Mouse (Mus musculus) heart, embryonic 10.5 days (tissue): Measurements from ENCODE around the gene Hmgcl. TPM values are rescaled to one million over a fixed set of nuclear protein-coding genes. Genes with fewer than 3 reads are reported as not detected.
A peak's percentile ranks its signal among the peaks of the same experiment; 100 is the strongest.
"Not testable (repeated sequence)": the region's sequence is repeated elsewhere in the genome, so short reads cannot be mapped to it uniquely, and the experiment has no call there.

Experiments
- DNase-seq: peaks from one replicate; pipeline ENCODE4 v3.0.0-alpha.2; 2017; ENCODE audit warnings: low spot score
- H3K27ac ChIP-seq: fragments of 300-500 bp; sonication (generic); 2 replicates; pipeline ENCODE4 v1.5.1; 2016; ENCODE audit warnings: mild to moderate bottlenecking
- H3K27me3 ChIP-seq: fragments of 300-500 bp; sonication (generic); 2 replicates; pipeline ENCODE4 v1.6.1; 2016; ENCODE audit warnings: mild to moderate bottlenecking; ENCODE audit not compliant: poor library complexity, insufficient read depth, severe bottlenecking
- H3K36me3 ChIP-seq: fragments of 300-500 bp; sonication (generic); 2 replicates; pipeline ENCODE4 v1.6.1; 2016; ENCODE audit warnings: mild to moderate bottlenecking, moderate library complexity
- H3K4me1 ChIP-seq: fragments of 300-500 bp; sonication (generic); 2 replicates; pipeline ENCODE4 v1.6.1; 2016; ENCODE audit warnings: mild to moderate bottlenecking
- H3K4me3 ChIP-seq: fragments of 300-500 bp; sonication (generic); 2 replicates; pipeline ENCODE4 v1.5.1; 2016; ENCODE audit warnings: mild to moderate bottlenecking, moderate library complexity
- H3K9me3 ChIP-seq: fragments of 300-500 bp; sonication (generic); 2 replicates; pipeline ENCODE4 v1.6.1; 2016; ENCODE audit warnings: mild to moderate bottlenecking, moderate library complexity
- WGBS: fragments of 180-500 bp; shearing (Covaris S2); methylation state at CpG from one replicate; pipeline ENCODE4 v1.1.7; 2016; 5-methylcytosine and 5-hydroxymethylcytosine counted together
- polyA plus RNA-seq: library from polyadenylated mRNA; unstranded; fragments of >200 nt; fragmentation: Nextera tagmentation; extraction: Ambion mirVana; gene quantifications from 2 replicates; pipeline ENCODE4 v1.2.1, GENCODE M21; 2016

Gene Hmgcl
- polyA plus RNA-seq, 1 experiment from 2014 or later, result 67.5 TPM

DNA sequence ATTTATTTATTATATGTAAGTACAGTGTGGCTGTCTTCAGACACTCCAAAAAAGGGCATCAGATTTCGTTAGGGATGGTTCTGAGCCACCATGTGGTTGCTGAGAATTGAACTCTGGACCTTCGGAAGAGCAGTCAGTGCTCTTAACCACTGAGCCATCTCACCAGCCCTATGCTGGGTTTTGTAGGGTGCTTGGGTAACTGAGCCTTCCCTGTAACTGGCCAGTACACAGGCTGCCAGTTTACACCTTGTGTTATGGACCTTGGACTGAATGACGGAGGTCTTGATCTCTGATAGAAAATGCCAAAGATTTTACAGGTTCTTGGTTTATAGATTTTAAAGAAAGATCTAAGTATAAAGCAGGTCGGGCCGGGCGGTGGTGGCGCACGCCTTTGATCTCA lies 16.0 kb upstream of the Hmgcl start:
- DNase-seq, result no peak
- no peaks in the 10 kb centered on the region for H3K27me3 ChIP-seq
- peaks cover 12% of the 10 kb centered on the region for H3K4me1 ChIP-seq
- no peaks in the 10 kb centered on the region for H3K9me3 ChIP-seq
- H3K4me3 ChIP-seq, result no peak overlapping the region
- peaks cover 36% of the 10 kb centered on the region for H3K36me3 ChIP-seq
- no peak overlapping the region for H3K27ac ChIP-seq
- 92% methylated on average over 8 of the region's 8 CpGs for WGBS

- 57% methylated on average over 5 of the region's 5 CpGs for WGBS
- Histone ChIP-seq H3K27ac (no peak overlapping the region), H3K4me3 (no peak overlapping the region), H3K36me3 (peaks cover 26% of the 10 kb centered on the region; the same call in 1 of the 2 replicates), H3K9me3 (no peaks in the 10 kb centered on the region), H3K27me3 (no peaks in the 10 kb centered on the region), H3K4me1 (peaks cover 9% of the 10 kb centered on the region; the same call in 1 of the 2 replicates)
- no peak for DNase-seq
These were observed 14.4 kb upstream of the Hmgcl start for GRCm38 (mm10) chr4:135931832-135932231.

- no peaks in the 10 kb centered on the region for H3K27me3 ChIP-seq
- WGBS, result 50% methylated on average over 12 of the region's 12 CpGs
- H3K4me3 ChIP-seq, result no peak overlapping the region
- H3K36me3 ChIP-seq, result peaks cover 30% of the 10 kb centered on the region
- no peaks in the 10 kb centered on the region for H3K9me3 ChIP-seq
- DNase-seq, result no peak
- peak overlapping the region; percentile 47; the same call in 1 of the 2 replicates for H3K27ac ChIP-seq
- H3K4me1 ChIP-seq, result peaks cover 16% of the 10 kb centered on the region; the same call in 1 of the 2 replicates
These were observed 11.3 kb upstream of the Hmgcl start for GRCm38 (mm10) chr4:135934708-135935500.

DNA sequence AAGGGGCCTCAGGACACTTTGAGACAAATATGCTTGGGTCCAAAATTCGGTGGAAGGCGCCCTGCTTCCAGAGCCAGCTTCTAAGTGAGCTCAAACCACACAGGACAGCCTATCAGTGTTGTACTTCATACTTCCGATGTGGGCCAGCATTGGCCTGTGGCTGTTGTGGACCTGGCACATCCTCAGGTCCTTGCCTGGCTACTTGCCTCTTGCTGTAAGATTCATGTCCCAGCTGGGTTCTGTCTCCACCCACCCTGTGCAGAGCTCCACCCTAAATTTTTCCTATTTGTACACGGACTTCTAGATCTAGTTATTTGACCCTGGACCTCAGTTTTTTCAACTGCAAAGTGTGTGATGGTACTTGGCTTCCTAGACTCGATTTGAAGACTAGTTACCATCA lies 10.7 kb upstream of the Hmgcl start:
- DNase-seq, result no peak
- WGBS, result 65% methylated on average over 5 of the region's 5 CpGs
- no peaks in the 10 kb centered on the region for H3K27me3 ChIP-seq
- peak overlapping the region; percentile 47; the same call in 1 of the 2 replicates for H3K27ac ChIP-seq
- no peak overlapping the region for H3K4me3 ChIP-seq
- no peaks in the 10 kb centered on the region for H3K9me3 ChIP-seq
- peaks cover 16% of the 10 kb centered on the region; the same call in 1 of the 2 replicates for H3K4me1 ChIP-seq
- H3K36me3 ChIP-seq, result peaks cover 31% of the 10 kb centered on the region

GRCm38 (mm10) chr4:135938858-135939257 lies 7.4 kb upstream of the Hmgcl start:
- no peaks in the 10 kb centered on the region for H3K9me3 ChIP-seq
- no peak overlapping the region for H3K4me3 ChIP-seq
- H3K36me3 ChIP-seq, result peaks cover 23% of the 10 kb centered on the region
- 77% methylated on average over 7 of the region's 7 CpGs for WGBS
- H3K27ac ChIP-seq, result no peak overlapping the region
- H3K4me1 ChIP-seq, result peaks cover 23% of the 10 kb centered on the region; the same call in 1 of the 2 replicates
- DNase-seq, result no peak
- H3K27me3 ChIP-seq, result no peaks in the 10 kb centered on the region

- not testable (repeated sequence) for H3K27me3 ChIP-seq, H3K27ac ChIP-seq, H3K9me3 ChIP-seq, H3K4me3 ChIP-seq, DNase-seq
- Histone ChIP-seq H3K4me1 (peaks cover 20% of the 10 kb centered on the region), H3K36me3 (peaks cover 19% of the 10 kb centered on the region)
- WGBS, result 78% methylated on average over 8 of the region's 8 CpGs
These were observed 5.2 kb upstream of the Hmgcl start for GRCm38 (mm10) chr4:135941026-135941425.

- Histone ChIP-seq H3K27me3 (no peaks in the 10 kb centered on the region), H3K9me3 (no peaks in the 10 kb centered on the region), H3K27ac (no peak overlapping the region), H3K4me1 (peaks cover 21% of the 10 kb centered on the region), H3K4me3 (no peak overlapping the region), H3K36me3 (peaks cover 19% of the 10 kb centered on the region)
- DNase-seq, result no peak
- WGBS, result 64% methylated on average over 6 of the region's 6 CpGs
These were observed 4.1 kb upstream of the Hmgcl start for GRCm38 (mm10) chr4:135942193-135942592.

DNA sequence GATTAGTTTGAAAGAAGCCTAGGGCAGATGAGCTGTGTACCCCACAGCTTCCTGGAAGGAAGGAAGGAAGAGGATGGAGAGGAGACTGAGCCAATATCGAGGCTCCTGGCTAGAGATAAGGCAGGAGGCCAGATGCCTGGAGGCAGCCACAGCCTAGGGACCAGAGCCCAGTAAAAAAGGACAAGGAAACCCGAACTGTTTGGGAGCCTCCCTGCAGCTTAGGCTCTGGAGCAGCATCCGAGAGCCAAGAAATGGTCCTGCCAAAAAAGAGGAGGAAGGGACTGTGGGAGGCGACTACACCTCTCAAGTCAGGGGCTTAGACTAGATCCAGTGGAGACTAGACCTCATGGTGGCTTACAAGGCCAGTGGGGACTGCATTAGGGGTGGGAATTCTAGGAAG lies 2.9 kb upstream of the Hmgcl start:
- Histone ChIP-seq H3K4me1 (peaks cover 25% of the 10 kb centered on the region), H3K9me3 (no peaks in the 10 kb centered on the region), H3K27ac (peak overlapping the region; percentile 3; the same call in 1 of the 2 replicates), H3K36me3 (peaks cover 19% of the 10 kb centered on the region), H3K4me3 (no peak overlapping the region), H3K27me3 (no peaks in the 10 kb centered on the region)
- DNase-seq, result no peak
- WGBS, result 42% methylated on average over 4 of the region's 4 CpGs

DNA sequence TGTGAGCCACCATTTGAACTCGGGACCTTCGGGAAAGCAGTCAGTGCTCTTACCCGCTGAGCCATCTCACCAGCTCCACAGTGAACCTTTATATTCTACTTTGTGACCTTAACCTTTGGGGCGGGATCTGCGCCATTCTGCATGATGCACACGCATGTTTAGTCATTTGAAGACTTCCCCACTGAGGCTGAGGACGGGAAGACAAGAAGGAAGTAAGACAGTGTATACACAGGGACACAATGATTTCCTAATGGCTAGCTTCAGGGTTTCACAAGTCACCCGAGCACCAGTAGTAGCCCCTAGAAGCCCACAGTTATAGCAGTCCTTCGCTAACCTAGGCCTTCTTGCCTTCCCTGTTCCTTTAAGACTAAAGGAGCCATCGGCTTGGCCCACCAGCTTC lies 542 bp upstream of the Hmgcl start:
- H3K9me3 ChIP-seq, result no peaks in the 10 kb centered on the region
- DNase-seq, result no peak
- 73% methylated on average over 10 of the region's 10 CpGs for WGBS
- H3K4me1 ChIP-seq, result peaks cover 31% of the 10 kb centered on the region
- peaks cover 9% of the 10 kb centered on the region for H3K36me3 ChIP-seq
- H3K27me3 ChIP-seq, result no peaks in the 10 kb centered on the region
- H3K4me3 ChIP-seq, result peak overlapping the region; percentile 85
- peak overlapping the region; percentile 75 for H3K27ac ChIP-seq

- DNase-seq, result no peak
- WGBS, result 2% methylated on average over 28 of the region's 28 CpGs
- Histone ChIP-seq H3K36me3 (peaks cover 14% of the 10 kb centered on the region), H3K27me3 (no peaks in the 10 kb centered on the region), H3K9me3 (peaks cover 5% of the 10 kb centered on the region; the same call in 1 of the 2 replicates), H3K27ac (peak overlapping the region; percentile 75), H3K4me3 (peak overlapping the region; percentile 85), H3K4me1 (peaks cover 31% of the 10 kb centered on the region)
These were observed 532 bp downstream of the Hmgcl start for GRCm38 (mm10) chr4:135946659-135947301.

GRCm38 (mm10) chr4:135948142-135948541 lies 1.9 kb downstream of the Hmgcl start:
- WGBS, result 94% methylated on average over 8 of the region's 8 CpGs
- H3K9me3 ChIP-seq, result peaks cover 5% of the 10 kb centered on the region; the same call in 1 of the 2 replicates
- DNase-seq, result no peak

DNA sequence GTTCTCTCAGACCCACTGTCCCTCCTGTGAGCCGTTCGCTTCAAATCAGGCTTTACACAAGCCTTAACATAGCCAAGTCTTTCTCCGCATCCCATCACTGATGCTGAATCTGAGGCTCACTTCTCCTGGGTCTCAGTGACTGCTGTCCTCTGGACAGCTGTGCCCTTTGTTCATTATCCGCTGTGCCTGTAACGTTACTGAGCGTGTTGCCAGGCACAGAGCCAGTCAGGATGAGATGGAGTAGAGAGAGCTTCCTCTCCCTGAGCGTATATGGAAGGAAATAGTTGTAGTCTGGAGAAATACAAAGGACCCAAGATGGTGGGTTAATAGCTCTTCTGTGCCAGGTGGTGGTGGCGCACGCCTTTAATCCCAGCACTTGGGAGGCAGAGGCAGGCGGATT lies 3.2 kb downstream of the Hmgcl start:
- Histone ChIP-seq H3K27ac (no peak overlapping the region), H3K4me1 (peaks cover 24% of the 10 kb centered on the region), H3K27me3 (no peaks in the 10 kb centered on the region), H3K4me3 (no peak overlapping the region), H3K36me3 (peaks cover 28% of the 10 kb centered on the region), H3K9me3 (peaks cover 5% of the 10 kb centered on the region; the same call in 1 of the 2 replicates)
- DNase-seq, result no peak
- WGBS, result 83% methylated on average over 10 of the region's 10 CpGs

More at GRCm38 (mm10) chr4:135948142-135948541, 1.9 kb downstream of the Hmgcl start:
- Histone ChIP-seq H3K27ac (no peak overlapping the region), H3K27me3 (no peaks in the 10 kb centered on the region), H3K4me1 (peaks cover 31% of the 10 kb centered on the region), H3K4me3 (no peak overlapping the region), H3K36me3 (peaks cover 24% of the 10 kb centered on the region)

DNA sequence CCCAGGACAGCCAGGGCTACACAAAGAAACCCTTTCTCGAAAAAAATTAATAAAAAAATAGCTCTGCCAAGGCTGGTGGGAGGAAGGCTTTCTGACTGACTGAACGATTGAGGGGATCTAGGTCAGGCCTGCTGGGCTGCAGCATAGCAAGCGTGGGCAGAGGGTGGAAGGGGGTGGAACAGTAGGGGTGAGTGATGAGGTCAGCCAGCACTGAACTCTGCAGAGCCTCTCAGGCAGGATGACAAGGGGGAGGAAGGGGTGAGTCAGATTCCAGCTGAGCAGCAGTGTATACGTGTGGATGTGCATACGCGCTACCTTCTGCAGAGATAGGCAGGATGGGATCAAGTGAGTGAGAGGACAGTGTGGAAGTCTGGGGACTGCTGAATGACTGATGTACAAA lies 3.7 kb downstream of the Hmgcl start:
- H3K4me1 ChIP-seq, result peaks cover 24% of the 10 kb centered on the region
- peaks cover 5% of the 10 kb centered on the region; the same call in 1 of the 2 replicates for H3K9me3 ChIP-seq
- WGBS, result 57% methylated on average over 6 of the region's 6 CpGs
- H3K4me3 ChIP-seq, result no peak overlapping the region
- no peak overlapping the region for H3K27ac ChIP-seq
- no peaks in the 10 kb centered on the region for H3K27me3 ChIP-seq
- H3K36me3 ChIP-seq, result peaks cover 32% of the 10 kb centered on the region
- DNase-seq, result no peak
